Mouse (Mus musculus) bone marrow macrophage, adult 2 months (primary cell): ENCODE measurements around the gene Ell.

Experiments used
- CTCF ChIP-seq: IDR thresholded peaks from 2 replicates; pipeline ENCODE4 v1.5.1; 2012; ENCODE audit warnings: low read depth, mild to moderate bottlenecking, low read length, moderate library complexity
- POLR2A ChIP-seq: IDR thresholded peaks from 2 replicates; pipeline ENCODE4 v1.6.1; 2012; ENCODE audit warnings: mild to moderate bottlenecking, low read depth, low read length, borderline replicate concordance

DNA sequence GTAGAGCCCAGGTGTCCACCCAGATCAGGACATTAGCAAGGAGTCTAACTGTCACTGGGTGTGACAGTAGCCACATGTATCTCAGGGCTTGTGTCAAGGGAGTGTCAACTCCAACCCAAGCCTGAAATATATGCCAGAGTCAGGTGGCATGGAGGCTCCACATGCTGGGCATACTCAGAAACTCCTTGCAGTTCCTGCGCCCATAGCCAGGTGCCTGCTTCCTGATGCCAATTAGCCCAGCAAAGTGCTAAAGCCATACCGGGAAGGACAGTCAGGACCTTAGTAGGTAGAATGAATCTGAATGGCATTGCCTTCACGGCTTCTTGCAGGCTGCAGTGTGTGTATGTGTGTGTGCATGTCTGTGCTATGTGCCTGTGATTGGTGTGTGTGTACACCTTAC lies 38.0 kb downstream of the Ell start:
- TF ChIP-seq POLR2A (no peak), CTCF (no peak)
